Mouse (Mus musculus): ENCODE measurements around the gene Ireb2. TPM values are rescaled to one million over a fixed set of nuclear protein-coding genes. Genes with fewer than 3 reads are reported as not detected.
A peak's percentile ranks its signal among the peaks of the same experiment; 100 is the strongest.
"Not testable (repeated sequence)": the region's sequence is repeated elsewhere in the genome, so short reads cannot be mapped to it uniquely, and the experiment has no call there.

Gene Ireb2
- polyA plus RNA-seq, 1 experiment from 2014 or later: 31.2 TPM

DNA sequence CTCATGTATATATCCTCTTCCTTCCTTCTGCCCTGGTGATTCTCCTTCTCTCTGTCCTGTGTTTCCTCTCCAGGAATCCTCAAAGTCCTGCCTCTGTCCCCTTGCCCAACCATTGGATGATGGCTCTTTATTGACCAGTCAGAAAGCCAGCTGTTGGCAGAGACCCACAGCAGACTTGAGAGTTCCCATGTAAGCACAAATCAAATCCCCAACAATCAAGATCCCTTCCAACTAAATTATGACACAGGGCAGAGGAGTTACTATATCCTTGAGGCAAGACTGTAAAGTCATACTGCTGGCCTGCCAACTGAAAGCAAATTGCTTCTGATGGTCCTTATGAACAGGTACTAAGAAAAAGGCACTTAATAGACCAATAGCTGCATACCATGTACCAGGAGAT lies 15.4 kb upstream of the Ireb2 start:
- Histone ChIP-seq H3K36me3 (no peaks in the 10 kb centered on the region), H3K9me3 (no peaks in the 10 kb centered on the region), H3K27ac (no peak overlapping the region), H3K27me3 (ENCODE audit: insufficient read depth, poor library complexity, severe bottlenecking) (no peaks in the 10 kb centered on the region; the same call in 1 of the 2 replicates), H3K4me3 (no peak overlapping the region), H3K4me1 (no peaks in the 10 kb centered on the region)
- DNase-seq (ENCODE audit: low spot score): no peak

GRCm38 (mm10) chr9:54853036-54853435 lies 10.6 kb upstream of the Ireb2 start:
- not testable (repeated sequence) for DNase-seq (ENCODE audit: low spot score); H3K27me3 ChIP-seq (ENCODE audit: insufficient read depth, poor library complexity, severe bottlenecking); H3K36me3 ChIP-seq; H3K4me1 ChIP-seq; H3K27ac ChIP-seq; H3K9me3 ChIP-seq; H3K4me3 ChIP-seq
- 72% methylated on average over 6 of the region's 6 CpGs for WGBS

DNA sequence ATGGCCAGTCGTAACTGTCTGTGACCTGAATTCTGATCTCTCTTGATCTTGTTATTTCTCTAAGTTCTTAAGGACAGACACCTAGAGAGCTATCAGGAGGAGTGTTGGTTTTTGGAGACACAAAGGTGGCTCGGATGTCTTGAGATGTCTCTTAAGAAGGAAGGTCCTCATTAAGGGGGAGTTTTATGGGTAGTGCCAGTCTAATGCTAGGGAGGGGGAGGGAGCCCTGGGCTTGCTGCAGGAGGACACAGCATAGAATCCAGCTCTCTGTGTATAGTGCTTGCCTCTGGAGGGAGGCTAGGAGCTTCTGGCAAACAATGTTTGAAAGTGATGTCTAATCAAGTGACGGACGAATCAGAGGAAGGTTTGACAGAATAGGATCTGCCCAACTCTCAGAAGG lies 10.0 kb upstream of the Ireb2 start:
- Histone ChIP-seq H3K36me3 (no peaks in the 10 kb centered on the region), H3K9me3 (no peaks in the 10 kb centered on the region), H3K27me3 (ENCODE audit: insufficient read depth, poor library complexity, severe bottlenecking) (no peaks in the 10 kb centered on the region), H3K4me1 (no peaks in the 10 kb centered on the region), H3K4me3 (no peak overlapping the region), H3K27ac (no peak overlapping the region)
- DNase-seq (ENCODE audit: low spot score): no peak
- WGBS: 70% methylated on average over 4 of the region's 4 CpGs

DNA sequence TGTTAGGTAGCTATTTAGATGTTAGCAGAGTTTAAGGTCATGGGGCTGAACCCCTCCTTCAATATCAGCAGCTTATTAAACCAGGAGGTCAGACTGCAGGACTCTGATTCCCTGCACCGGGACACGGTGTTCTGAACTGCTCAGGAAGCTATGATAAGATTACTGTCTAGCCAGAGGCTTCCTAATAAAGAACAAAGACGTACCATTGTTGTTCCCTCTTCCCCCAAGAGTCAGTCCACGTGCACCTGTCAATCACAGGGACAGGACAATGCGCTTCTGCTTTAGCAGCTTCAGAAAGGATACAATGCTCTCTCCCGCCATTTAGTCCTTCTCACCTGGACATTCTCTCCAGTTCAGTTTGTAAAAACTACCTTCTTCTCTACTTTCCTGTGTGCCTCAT lies 8.0 kb upstream of the Ireb2 start:
- DNase-seq (ENCODE audit: low spot score): no peak
- H3K27ac ChIP-seq: no peak overlapping the region
- 24% methylated on average over 6 of the region's 6 CpGs for WGBS
- H3K9me3 ChIP-seq: no peaks in the 10 kb centered on the region
- H3K4me3 ChIP-seq: no peak overlapping the region
- H3K36me3 ChIP-seq: no peaks in the 10 kb centered on the region
- no peaks in the 10 kb centered on the region for H3K4me1 ChIP-seq
- no peaks in the 10 kb centered on the region for H3K27me3 ChIP-seq (ENCODE audit: insufficient read depth, poor library complexity, severe bottlenecking)

DNA sequence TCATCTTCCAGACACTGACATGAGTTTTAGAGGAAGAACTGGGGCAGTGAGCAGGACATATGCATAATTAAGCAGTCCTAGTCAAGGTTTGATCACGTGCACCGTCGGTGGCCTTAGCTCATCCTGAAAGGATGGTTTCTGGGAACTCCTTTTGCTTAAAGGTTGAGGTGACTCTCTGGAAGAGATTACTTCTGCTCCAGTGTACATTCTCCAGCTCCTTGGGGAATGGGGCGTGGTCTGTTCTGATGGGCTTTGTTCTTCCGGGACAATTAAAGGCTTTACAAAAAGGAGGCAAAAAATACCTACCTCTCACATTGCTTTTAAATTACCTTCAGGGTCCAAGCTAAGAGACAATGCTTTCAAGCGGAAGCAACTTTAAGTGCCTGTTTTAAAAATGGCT lies 7.5 kb upstream of the Ireb2 start:
- no peak for DNase-seq (ENCODE audit: low spot score)
- Histone ChIP-seq H3K27ac (no peak overlapping the region), H3K9me3 (no peaks in the 10 kb centered on the region), H3K36me3 (no peaks in the 10 kb centered on the region), H3K27me3 (ENCODE audit: insufficient read depth, poor library complexity, severe bottlenecking) (no peaks in the 10 kb centered on the region), H3K4me1 (no peaks in the 10 kb centered on the region), H3K4me3 (no peak overlapping the region)
- WGBS: 84% methylated on average over 6 of the region's 6 CpGs

DNA sequence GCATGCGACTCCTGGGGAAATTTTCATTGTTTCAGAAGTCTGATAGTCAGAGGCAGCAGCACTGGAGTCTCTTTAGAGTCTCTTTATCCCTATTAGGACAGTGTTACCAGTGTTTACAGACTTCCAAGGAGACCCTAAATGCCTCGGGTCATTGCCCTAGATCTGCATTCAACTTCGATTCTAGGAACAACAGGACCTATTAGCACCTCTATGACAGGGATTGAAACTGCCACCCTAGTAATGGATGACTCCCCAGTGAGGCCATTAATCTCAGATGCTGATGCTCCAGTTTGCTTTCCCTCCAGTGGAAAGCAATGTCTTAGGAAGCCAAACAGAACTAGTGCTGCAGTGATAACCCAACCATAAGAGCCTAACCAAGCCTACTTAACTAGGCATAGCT lies 6.1 kb upstream of the Ireb2 start:
- Histone ChIP-seq H3K36me3 (no peaks in the 10 kb centered on the region), H3K9me3 (no peaks in the 10 kb centered on the region), H3K4me3 (no peak overlapping the region), H3K27ac (no peak overlapping the region), H3K27me3 (ENCODE audit: insufficient read depth, poor library complexity, severe bottlenecking) (no peaks in the 10 kb centered on the region), H3K4me1 (no peaks in the 10 kb centered on the region)
- WGBS: 40% methylated on average over 3 of the region's 3 CpGs
- DNase-seq (ENCODE audit: low spot score): no peak

- 85% methylated on average over 7 of the region's 7 CpGs for WGBS
- no peak for DNase-seq (ENCODE audit: low spot score)
- H3K36me3 ChIP-seq: peaks cover 3% of the 10 kb centered on the region; the same call in 1 of the 2 replicates
- H3K4me3 ChIP-seq: no peak overlapping the region
- no peaks in the 10 kb centered on the region for H3K27me3 ChIP-seq (ENCODE audit: insufficient read depth, poor library complexity, severe bottlenecking)
- H3K4me1 ChIP-seq: peaks cover 5% of the 10 kb centered on the region
- H3K27ac ChIP-seq: no peak overlapping the region
- H3K9me3 ChIP-seq: no peaks in the 10 kb centered on the region
Measured at GRCm38 (mm10) chr9:54860526-54860925, 3.1 kb upstream of the Ireb2 start.

DNA sequence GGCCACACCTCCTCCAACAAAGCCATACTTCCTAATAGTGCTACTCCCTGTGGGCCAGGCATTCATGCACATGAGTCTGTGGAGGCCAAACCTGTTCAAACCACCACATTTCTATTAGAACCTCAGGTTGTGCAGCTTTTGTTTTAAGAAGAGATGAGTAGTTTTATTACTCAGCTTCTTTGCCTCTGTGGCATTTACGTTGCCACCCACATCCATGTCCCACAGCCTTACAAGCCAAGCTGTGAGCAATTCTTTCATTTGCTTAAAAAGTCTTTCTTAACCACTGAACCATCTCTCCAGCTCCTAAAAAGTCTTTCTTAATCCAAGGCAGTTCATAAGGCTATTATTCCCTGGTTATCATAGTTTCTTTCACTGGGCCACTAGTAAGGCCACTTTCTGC lies 15.2 kb downstream of the Ireb2 start:
- Histone ChIP-seq H3K4me1 (no peaks in the 10 kb centered on the region), H3K36me3 (peaks cover 66% of the 10 kb centered on the region), H3K9me3 (no peaks in the 10 kb centered on the region), H3K4me3 (no peak overlapping the region), H3K27me3 (ENCODE audit: insufficient read depth, poor library complexity, severe bottlenecking) (no peaks in the 10 kb centered on the region), H3K27ac (no peak overlapping the region)
- 98% methylated on average over 1 of the region's 1 CpGs for WGBS
- DNase-seq (ENCODE audit: low spot score): no peak

- Histone ChIP-seq H3K4me3 (no peak overlapping the region), H3K36me3 (peaks cover 73% of the 10 kb centered on the region), H3K27me3 (ENCODE audit: insufficient read depth, poor library complexity, severe bottlenecking) (no peaks in the 10 kb centered on the region), H3K9me3 (no peaks in the 10 kb centered on the region), H3K27ac (no peak overlapping the region), H3K4me1 (no peaks in the 10 kb centered on the region)
- WGBS: 84% methylated on average over 4 of the region's 4 CpGs
- DNase-seq (ENCODE audit: low spot score): no peak
Measured at GRCm38 (mm10) chr9:54892111-54892510, 28.5 kb downstream of the Ireb2 start.

DNA sequence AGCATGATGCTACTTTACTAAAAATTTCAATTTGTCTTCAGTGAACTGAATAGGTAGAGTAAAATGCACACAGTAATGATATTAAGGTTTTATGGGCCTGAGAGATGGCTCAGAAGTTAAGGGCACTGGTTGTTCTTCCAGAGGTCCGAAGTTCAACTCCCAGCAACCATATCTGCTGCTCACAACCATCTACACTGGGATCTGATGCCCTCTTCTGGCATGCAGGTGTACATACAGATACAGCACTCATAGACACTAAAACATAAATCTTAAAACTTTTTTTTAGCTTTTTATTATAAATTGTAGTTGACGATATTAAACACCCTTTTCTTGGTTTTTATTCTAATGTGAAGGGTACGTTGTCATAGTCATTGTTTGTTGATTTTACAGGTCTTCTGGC lies 33.5 kb downstream of the Ireb2 start:
- Histone ChIP-seq H3K36me3 (peaks cover 78% of the 10 kb centered on the region), H3K4me1 (no peaks in the 10 kb centered on the region), H3K4me3 (no peak overlapping the region), H3K27ac (no peak overlapping the region), H3K9me3 (no peaks in the 10 kb centered on the region), H3K27me3 (ENCODE audit: insufficient read depth, poor library complexity, severe bottlenecking) (no peaks in the 10 kb centered on the region)
- WGBS: 87% methylated on average over 3 of the region's 3 CpGs
- DNase-seq (ENCODE audit: low spot score): no peak

GRCm38 (mm10) chr9:54909446-54909845 lies 45.9 kb downstream of the Ireb2 start:
- Histone ChIP-seq H3K27me3 (ENCODE audit: insufficient read depth, poor library complexity, severe bottlenecking) (no peaks in the 10 kb centered on the region), H3K9me3 (no peaks in the 10 kb centered on the region), H3K4me1 (no peaks in the 10 kb centered on the region), H3K27ac (no peak overlapping the region), H3K4me3 (no peak overlapping the region), H3K36me3 (peaks cover 62% of the 10 kb centered on the region)
- WGBS: 81% methylated on average over 5 of the region's 5 CpGs
- no peak for DNase-seq (ENCODE audit: low spot score)

DNA sequence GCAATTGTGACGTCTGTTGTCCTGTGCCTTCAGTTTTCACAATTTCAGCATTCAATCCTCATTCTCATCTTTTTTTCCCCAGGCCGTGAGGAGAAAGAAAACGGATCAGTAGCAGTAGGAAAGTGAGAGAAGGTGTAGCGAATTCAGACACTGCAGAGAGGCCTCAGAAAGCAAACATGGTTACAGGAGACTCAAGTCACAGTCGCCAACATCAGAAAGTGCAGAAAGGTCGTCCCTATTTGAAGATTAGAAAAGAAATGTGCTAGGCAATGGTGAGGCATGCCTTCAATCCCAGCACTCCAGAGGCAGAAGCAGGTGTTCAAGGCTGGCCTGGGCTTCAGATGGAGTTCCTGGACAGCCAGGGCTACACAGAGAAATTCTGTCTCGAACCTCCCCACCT lies 52.0 kb downstream of the Ireb2 start:
- WGBS: 72% methylated on average over 7 of the region's 7 CpGs
- H3K4me3 ChIP-seq: no peak overlapping the region
- peaks cover 8% of the 10 kb centered on the region; the same call in 1 of the 2 replicates for H3K36me3 ChIP-seq
- no peak overlapping the region for H3K27ac ChIP-seq
- H3K27me3 ChIP-seq (ENCODE audit: insufficient read depth, poor library complexity, severe bottlenecking): no peaks in the 10 kb centered on the region
- 0 out of 2 replicates have a peak, but pooled peaks cover 3% of the 10 kb centered on the region for H3K9me3 ChIP-seq
- no peaks in the 10 kb centered on the region; the same call in 1 of the 2 replicates for H3K4me1 ChIP-seq
- no peak for DNase-seq (ENCODE audit: low spot score)

- Histone ChIP-seq H3K9me3 (0 out of 2 replicates have a peak, but pooled peaks cover 3% of the 10 kb centered on the region), H3K4me1 (no peaks in the 10 kb centered on the region; the same call in 1 of the 2 replicates), H3K4me3 (peak overlapping the region; percentile 82), H3K36me3 (peaks cover 6% of the 10 kb centered on the region; the same call in 1 of the 2 replicates), H3K27me3 (ENCODE audit: insufficient read depth, poor library complexity, severe bottlenecking) (no peaks in the 10 kb centered on the region), H3K27ac (no peak overlapping the region)
- WGBS: 64% methylated on average over 8 of the region's 8 CpGs
- no peak for DNase-seq (ENCODE audit: low spot score)
Measured at GRCm38 (mm10) chr9:54916401-54916800, 52.8 kb downstream of the Ireb2 start.

DNA sequence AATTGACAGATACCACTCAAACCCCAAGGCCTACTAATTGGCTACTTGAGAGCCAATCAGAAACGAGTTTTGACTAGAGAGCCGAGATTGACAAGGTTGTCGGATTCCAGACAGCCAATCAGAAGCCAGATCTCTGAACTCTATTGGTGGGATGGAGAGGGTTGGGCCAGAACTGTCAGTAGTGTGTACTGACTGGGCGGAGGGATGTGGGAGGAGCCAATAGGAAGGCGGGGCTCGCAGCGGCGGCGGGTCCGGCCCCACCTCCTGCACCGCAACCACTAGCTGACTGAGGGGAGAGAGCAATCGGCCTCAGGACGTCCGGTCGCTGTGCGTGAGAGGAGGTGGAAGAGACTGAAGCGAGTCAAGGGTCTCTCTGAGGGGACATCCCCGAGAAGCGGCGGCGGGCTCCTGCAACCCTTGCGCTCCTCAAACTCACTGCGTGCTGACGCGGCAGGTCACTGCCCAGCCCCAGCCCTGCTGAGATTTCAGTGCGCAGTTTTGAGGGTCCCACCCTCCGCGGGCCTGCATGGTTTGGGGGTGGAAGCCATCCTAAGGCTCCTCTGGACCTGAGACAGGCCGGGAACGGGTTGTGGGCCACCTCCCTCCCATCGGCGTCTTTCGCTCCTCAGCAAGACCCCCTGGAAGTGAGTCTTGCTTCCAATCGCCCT lies 53.6 kb downstream of the Ireb2 start, which contains the start of gene Hykk:
TSS of gene Hykk (plus strand) at position 274 of the 668 bp plus-strand sequence.
- H3K4me1 ChIP-seq: no peaks in the 10 kb centered on the region; the same call in 1 of the 2 replicates
- peak within 1 kb of the TSS; percentile 85 for H3K27ac ChIP-seq
- no peaks in the 10 kb centered on the region for H3K27me3 ChIP-seq (ENCODE audit: insufficient read depth, poor library complexity, severe bottlenecking)
- 0 out of 2 replicates have a peak, but pooled peaks cover 3% of the 10 kb centered on the region for H3K9me3 ChIP-seq
- H3K36me3 ChIP-seq: 0 out of 2 replicates have a peak, but pooled peaks cover 2% of the 10 kb centered on the region
- DNase-seq (ENCODE audit: low spot score): peak; percentile 94
- peak within 1 kb of the TSS; percentile 82 for H3K4me3 ChIP-seq
- WGBS: under 1% methylated on average over 34 of the region's 34 CpGs

Data from heart, embryonic 10.5 days (tissue).